Mouse (Mus musculus) gastrocnemius, postnatal 4 days (tissue): Measurements from ENCODE around the gene Hacd2. TPM values are rescaled to one million over a fixed set of nuclear protein-coding genes. Genes with fewer than 3 reads are reported as not detected.

Source experiments
- DNase-seq, 2 experiments: peaks; one replicate each; pipeline ENCODE4 v3.0.0; 2021 to 2022; ENCODE audit warnings: low spot score in 2 of 2, mixed read lengths in 2 of 2
- total RNA-seq, 2 experiments: library from RNA; stranded (reverse); gene quantifications; 2 replicates each; pipeline ENCODE4 v1.2.3; 2021

Gene Hacd2
- total RNA-seq, 2 experiments from 2014 or later: 6.2 to 9.8 TPM

DNA sequence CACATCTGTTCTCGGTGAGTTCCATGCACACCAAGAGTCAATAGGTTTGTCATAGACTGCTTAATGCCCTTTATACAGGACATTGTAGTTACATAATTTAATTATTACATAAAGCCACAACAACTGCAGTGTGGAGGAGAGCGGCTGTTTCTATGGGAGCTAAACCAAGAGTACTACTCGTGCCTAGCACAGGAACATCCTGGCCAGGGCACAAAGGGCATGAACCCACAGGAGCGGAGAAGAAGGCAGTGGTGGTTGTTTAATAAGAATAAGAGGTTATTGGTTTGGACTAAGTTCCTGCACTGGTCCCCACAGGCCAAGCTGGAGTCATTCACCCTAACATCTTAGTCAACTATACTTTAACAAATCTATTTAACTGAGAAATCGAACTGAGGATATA is 16.0 kb upstream of the Hacd2 start:
- no peak for DNase-seq

DNA sequence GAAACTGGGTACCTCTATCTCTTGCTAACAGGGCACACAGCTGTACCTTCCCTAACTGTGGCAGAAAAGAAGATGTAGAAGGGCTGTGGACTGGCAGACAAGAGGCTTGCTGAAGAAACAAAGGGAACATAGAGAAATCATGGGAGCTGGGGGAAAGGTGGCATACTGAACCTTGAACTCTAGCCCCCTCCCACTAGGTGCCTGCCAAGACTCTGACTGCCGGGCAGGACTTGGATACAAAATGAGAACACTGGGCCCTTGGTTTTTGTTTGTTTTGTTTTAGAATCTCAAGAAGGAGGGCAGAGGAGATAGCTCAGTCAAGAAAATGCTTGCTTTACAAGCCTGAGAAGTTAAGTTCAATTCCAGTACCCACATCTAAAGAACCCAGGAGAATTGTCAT is 14.9 kb upstream of the Hacd2 start:
- no peak for DNase-seq

DNA sequence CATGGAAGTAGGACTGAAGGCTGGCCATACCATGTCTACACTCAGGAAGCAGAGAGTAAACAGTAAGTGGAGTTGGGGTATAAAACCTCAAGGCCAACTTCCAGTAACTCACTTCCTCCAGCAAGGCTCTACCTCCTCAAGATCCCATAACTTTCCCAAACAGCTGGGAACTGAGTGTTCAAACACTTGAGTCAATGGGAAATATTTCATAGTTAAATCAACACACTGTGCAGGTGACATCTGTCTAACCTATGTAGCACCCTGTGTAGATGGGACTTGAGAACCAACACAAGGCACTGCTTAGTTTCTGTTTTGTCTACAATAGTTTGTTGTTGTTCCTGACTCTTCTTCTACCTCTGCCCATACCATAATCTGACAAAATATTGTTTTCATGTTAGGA is 13.8 kb upstream of the Hacd2 start:
- no peak for DNase-seq

DNA sequence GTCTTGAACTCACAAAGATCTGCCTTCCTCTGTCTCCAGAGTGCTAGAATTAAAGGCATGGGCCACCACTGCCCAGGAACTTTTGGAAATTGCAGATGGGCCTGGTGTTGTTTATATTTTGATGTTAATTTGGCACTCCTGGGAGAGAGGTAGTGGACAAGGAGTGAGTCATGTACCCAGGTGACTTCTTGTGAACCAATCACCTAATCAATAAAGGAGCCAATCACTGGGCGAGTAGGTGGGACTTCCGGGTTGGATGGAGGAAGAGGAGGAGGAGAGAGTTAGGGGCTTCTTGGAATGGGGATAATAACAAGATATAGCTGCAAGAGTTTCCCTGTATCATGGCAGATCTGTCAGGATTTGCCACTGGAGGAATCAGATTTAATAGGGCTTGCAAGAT is 8.7 kb upstream of the Hacd2 start:
- no peak for DNase-seq

DNA sequence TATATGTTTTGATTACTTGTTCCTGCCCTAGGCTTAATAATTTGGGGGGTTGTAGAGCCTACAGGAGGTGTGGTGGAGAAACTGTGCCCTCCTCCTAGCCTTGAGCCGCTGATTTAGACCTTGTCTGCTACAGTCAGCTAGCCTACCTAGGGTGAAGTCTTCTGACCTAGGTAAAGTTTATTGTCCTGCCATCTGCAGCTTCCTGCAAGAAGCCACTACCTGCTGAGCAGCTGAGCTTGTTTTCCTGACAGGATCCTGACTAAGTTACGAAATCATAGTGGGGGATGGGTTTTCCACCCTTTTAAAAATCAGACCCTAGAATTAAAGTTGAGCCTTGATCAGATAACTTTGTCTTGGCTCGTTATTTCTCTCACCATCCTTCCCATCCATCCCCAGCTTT is 5.7 kb upstream of the Hacd2 start:
- no peak for DNase-seq

DNA sequence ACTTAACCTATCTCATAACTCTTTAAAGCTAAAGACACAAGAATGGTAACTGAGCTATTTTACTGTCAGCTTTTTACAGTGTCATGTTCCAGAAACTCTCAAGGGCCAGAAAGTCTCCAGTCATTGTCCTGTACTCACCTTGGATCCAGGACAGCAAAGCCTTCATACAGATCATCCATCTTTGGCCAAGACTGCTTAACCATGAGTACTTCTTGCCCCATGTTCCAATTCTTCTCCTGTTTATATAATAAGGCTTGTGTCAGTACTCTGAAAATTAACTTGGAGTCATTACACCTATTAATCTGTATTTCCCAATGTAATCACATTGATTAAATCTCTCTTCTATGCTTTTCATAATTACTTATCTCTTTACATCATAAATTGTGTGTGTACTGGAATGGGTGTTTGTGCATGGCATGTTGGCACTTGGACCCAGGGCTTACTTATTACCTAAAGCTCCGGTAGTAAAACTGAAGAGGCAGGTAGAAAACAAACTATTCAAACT is 3.7 kb upstream of the Hacd2 start:
- DNase-seq: no peak

DNA sequence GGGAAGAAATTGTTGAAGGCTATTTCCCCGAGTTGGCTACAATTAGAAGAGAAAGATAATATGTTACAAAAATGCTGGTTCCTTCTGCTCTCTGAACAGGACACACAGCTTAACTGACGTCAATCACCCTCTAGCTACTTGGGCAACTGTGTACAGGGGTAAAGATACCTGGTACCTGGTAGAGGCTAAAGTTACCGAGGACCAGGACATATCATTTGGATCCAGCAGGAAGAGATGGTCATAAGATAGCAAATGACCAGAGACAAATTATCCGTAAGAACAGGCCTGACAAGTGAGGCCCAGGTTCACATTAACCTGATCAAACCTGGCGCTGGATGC is 356 bp upstream of the Hacd2 start:
- no peak for DNase-seq

DNA sequence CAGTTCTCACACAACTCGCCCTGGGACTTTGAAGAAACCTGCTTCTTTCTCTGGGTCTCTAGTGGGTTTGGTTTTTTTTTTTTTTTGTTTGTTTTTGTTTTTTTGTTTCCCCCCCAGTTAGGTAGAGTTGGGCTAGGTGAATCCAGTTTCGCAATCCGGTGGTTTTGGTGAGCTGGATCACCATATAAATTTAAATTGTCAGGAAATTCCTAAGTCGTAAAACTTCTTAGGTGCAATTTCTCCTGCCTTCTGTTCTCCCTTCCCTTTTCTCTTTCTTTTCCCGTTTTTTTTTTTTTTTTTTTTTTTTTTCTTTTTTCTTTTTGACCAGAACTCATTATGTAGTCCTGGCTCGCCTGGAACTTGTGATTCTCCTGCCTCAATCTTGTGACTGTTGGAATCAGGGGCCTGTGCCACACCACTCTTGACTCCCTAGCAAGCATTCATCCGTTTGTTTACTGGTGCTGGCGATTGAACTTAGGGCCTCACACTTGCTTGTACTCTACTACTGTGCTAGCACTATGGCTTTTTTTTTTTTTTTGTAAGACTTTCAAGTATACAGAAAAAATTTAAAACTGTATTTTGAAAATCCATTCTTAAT is 1.0 kb downstream of the Hacd2 start:
- DNase-seq: no peak

DNA sequence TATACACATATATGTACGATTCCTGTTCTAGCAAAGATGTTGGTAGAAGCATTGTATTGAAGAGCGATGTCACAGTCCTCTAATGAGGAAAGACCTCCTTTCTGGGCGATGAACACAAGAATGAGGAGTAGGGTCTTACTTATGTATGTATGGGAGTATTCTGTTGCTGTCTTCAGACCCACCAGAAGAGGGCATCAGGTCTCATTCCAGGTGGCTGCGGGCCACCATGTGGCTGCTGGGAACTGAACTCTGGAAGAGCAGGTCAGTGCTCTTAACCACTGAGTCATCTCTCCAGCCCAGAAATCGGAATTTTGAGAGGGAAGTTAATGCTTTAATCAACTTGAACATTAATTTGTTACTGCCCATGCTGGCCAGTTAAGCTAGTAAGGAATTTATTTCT is 2.1 kb downstream of the Hacd2 start:
- DNase-seq: no peak

DNA sequence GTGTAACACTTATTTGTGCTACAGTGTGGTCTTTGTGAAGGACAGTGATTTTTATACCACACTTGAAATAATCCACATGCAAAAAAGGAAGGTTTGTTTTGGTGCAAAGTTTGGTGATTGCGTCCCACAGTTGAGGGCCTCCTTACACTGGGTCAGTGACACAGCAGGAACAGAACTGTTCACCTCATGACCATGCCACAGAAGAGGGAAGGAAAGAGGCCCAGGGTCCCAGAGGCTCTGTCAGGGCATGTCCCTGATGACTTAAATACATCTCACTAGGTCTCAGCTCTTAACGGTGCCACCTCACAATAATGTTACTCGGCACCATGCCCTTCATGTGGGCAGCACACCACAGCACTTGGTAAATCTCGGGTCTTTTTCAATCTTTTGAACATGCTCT is 3.1 kb downstream of the Hacd2 start:
- no peak for DNase-seq

DNA sequence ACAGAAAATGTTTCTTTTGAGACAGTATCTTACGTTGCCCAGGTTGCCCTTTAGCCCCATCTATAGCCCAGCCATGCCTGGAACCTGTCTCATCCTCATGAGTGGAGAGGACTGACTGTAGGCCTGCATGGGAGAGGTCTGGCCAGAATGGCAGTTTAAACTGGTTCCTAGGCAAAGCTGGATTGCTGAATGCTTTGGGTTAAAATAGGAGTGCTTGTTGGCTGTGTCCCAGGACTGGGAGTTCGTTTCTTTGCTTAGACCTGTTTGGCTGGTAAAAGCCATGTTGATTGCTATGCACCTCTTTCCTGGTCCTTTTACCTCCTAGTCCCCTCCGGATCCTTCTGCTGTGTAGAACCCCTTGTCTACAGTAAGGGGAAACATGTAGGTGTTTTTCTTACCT is 11.0 kb downstream of the Hacd2 start:
- no peak for DNase-seq

DNA sequence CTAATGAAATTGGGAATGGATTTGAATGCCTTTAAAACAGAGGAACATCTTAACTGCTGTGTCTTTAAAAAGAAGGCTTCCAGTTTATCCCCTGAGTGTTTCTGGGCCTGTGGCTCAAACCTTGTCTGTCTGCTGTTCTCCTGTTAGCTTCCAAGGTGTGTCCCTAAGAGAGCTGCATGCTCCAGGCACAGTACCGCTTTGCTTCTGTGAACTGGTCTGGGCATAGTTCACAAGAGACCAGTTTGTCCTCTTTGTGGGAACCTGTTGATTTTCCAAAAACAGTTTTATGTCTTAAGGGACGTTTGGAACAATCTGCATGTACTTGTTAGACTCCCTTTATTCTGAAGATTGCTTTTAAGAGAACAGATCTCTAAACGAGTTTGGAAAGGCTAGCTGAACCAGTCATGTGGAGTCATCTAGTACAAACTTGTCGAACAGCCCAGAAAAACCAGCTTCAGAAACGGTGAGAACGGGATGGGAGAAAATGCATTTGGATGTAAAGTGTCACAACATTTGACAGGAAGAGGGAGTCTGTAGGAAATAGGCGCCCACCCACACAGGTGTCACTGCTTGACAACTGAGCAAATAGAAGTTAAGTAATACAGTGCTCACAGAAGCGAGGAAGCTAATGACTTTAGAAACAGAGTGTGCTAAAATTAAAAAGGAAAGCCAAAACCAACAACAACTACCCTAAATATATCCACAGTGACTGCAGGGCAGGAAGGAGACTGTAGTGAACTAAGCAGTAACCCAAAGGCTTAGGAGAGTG is 11.8 kb downstream of the Hacd2 start:
- no peak for DNase-seq

DNA sequence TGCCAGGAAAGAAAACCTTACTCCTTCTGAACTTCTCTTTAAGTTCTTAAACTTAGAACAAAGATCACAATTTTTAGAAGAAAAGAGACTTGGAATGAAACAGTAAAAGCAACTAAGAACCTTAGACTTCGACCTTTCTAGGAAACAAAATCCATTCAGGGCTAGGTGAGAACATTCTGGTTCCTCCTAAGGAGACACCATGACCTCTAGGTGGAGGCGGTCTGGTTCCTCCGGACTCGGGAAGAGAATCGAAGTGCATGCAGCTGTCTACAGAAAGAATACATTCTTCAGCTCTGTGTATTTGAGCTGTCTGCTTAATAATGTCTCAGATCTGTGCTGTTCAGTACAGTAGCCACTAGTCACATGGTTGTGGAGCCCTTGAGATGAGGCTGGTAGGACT is 12.7 kb downstream of the Hacd2 start:
- DNase-seq: no peak

DNA sequence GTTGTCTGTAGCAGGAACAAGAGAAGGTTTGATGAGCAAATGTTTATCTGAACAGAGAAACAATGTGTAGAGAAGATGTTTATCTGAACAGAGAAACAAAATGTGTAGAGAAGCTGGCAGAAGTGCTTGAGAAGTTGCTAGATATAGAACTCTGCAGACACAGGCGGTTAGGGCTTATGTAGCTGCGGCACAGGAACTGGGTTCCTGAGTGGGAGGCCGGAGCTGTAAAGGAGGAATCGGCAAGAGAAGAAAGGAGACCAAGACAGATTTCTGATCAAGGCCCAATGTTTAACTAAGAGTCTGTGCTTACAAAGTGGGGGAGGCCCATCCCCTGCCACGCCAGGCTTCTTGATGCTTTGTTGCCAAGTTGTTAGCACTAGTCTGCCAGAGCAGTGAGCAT is 14.5 kb downstream of the Hacd2 start:
- no peak for DNase-seq

DNA sequence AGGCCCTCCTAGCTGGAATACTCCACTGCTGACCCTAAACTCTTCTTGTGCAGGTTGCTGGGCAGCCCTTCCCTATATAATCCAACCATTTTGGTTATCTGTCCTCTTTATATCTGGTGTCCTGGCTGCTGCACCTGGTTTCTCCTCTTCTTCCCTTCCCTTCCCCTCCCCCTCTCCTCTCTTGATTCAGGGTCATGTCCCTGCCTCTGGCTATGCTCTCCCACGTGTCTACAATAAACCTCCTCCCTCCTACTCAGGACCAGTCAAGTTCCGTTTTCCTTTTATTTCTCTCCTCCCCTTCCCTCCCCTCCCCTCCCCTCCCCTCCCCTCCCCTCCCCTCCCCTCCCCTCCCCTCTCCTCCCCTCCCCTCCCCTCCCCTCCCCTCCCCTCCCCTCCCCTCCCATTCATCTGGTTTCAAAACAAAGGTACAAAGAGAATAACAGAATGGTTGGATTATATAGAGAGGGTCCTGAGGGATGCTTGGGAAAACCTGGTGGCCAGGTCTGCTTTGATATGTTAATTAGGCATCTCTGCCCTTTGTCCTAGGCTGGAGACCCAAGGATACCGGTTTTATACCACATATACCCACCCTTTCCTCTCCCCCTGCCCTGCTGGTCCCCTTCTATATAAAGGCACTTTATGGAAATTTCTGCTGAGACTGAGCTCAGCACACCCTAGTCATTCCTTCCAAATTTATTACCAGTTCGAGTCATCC is 16.3 kb downstream of the Hacd2 start:
- DNase-seq: no peak

DNA sequence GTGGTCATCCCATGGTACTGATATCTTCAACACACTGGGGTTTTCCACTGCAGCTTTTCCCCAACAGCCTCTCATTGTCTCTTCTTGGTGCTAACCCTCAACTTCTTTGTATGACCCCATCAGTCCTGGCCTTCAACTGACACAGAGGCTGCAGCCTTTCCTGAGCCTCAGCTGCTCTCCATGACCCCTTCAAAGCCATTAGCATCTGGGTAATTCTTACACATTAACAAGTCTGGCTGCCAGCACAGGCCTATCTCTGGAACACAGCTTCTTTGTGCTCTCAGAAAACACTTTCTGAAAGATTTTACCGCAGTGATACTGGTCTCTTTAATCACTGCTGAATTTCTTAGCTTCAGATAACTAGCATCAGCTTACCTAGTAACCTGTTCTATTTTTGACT is 17.9 kb downstream of the Hacd2 start:
- no peak for DNase-seq

DNA sequence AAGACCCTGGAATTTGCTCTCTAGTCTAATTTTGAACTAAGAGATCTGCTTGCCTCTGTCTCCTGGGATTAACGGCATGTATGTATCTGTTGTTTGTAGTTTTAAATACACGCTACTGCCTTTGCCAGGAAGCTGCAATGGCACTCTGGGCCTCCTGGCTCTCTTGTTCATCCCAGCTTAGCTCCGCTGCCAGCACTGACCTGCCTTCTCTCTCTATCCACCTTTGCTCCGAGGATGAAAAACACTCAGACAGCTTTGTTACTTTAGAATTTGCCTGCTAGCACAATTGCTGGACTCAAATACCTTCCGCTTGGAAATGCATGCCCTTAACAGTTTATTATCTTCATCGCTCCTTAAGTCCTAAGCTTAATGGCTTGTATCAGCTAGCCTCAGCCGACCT is 18.8 kb downstream of the Hacd2 start:
- DNase-seq: no peak

DNA sequence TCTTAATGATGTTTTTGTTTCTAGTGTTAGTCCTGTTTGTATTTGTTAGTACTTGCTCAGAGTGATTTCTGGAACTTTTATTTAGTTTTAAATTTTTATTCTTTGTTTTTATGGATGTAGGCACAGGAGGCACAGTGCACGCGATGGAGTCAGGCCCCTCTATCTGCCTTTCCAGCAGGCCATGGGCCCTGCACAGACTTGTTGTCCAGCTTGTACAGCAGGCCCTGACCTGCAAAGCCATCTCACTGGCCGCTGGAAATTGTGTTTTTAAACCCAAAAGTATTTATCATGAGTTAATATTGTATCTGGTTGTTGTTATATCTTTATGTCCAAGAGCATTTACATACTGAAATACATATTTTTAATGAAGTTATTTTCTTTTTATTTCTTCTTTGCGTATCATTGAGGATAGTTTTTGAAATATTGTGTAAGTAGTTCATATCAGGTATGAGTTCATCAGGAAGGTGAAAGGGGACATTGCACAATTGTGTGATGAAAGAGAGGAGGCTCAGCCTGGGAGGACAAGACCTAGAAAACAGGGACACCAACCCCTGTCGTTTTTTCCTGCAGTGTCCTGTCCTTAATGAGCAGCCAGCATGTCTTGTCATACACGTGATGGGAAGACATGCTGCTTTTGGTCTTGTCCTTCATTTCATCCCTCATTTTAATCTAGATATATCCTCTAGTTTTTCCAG is 24.0 kb downstream of the Hacd2 start:
- DNase-seq: no peak

DNA sequence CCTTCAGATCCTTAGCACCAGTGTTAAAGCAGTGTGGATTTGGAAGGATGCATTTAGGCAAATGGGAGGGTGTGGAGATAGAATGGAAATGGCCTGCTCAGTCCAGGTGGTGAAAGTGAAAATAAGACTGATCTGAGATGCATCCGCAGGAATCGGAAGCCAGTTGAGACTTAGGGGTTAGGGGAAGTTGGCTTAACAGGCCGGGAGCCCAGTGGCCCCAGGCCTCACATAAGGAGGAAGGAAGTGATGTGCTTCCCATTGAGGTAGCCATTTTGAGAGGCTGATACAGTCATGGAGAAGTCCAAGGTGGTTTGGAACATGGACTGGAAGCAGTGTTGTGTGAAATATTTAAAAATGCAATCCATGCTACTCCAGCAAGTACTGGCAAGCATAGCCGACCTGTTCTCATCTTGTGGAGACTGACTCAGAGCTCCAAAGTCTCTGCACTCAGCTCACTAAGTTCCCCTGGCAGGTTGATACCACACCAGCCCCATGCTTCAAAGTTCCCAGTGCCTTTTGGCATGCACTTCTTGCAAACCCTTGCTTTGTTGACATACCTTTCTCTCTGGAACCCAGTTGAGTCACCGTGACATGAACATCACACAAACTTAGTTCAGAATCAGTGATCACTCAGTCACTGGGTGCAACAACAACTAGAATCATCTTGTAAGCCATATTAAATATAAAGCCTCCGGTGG is 25.2 kb downstream of the Hacd2 start:
- DNase-seq: no peak

DNA sequence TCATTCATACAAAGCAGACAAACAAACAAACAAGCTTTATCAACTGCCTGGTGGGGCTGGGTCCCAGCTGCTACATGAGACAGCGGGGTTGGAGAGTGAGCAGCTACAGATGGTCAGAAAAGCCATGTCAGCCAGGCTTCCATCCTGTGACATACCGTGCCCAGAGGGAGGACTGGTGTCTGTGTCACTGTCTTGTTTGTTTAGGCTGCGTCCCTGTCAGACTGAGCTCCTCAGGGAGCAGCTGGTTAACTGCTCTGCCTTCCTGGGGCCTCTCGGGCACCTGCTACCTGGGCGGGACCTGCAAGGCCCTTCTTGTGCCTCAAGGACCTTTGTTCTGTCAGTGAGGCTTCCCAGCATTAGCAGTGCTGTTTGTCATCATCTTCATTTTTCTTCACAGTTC is 28.8 kb downstream of the Hacd2 start:
- no peak for DNase-seq

DNA sequence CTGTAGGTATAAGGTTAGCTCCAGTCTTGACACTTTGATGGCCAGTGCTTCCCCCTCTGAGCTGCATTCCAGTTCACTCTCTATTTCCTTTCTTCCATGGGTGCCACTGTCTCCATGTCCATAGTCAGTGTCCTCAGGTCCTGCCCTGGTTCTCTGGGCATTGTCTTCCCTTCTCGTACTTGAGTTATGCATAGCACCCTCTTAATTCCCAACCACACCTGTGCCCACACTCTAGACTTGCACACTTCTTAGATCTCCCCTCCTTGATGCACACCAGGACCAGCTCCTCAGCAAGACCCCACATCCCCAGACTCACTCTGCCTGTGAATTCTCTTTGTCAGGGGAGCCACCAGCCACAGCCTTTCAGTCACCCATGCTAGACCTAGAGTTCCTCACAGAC is 30.0 kb downstream of the Hacd2 start:
- no peak for DNase-seq
